Mouse (Mus musculus) spleen, postnatal 4 days (tissue): ENCODE measurements around the gene Prm3.

Experiments used
- DNase-seq, 2 experiments: peaks; one replicate each; pipeline ENCODE4 v3.0.0; 2022; ENCODE audit warnings: low spot score in 2 of 2

The Prm3 gene

GRCm38 (mm10) chr16:10771769-10772510 lies 18.8 kb downstream of the Prm3 start:
- peak in 1 of 2 experiments; percentile 27 for DNase-seq

GRCm38 (mm10) chr16:10770531-10771325 lies 20.0 kb downstream of the Prm3 start:
- no peak for DNase-seq

GRCm38 (mm10) chr16:10769661-10770060 lies 21.1 kb downstream of the Prm3 start:
- peak in 1 of 2 experiments; percentile 29 for DNase-seq

DNA sequence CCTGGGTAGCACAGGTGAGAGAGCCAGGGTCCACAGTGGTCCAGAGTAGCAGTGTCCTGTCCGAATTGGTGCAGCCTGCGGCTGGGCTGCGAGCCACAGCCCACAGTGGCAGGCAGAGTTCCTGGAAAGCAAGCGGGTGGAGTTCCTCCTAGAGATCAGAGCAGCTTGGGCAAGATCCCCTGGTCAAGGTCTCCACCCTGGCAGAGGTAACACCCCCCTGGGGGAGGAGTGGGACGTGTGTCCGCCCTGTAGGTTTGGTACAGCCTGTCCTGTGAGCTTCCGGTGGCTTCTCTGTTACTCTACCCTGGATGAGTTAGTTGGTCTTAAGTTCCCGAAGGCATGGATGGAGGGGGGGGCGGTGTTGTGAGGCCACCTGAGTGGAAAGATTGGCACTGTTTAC lies 21.9 kb downstream of the Prm3 start:
- DNase-seq: peak in 1 of 2 experiments; percentile 27

- DNase-seq: peak; percentile 70 to 89
These were observed 23.6 kb downstream of the Prm3 start for GRCm38 (mm10) chr16:10767158-10767557.

- DNase-seq: no peak
These were observed 26.4 kb downstream of the Prm3 start for GRCm38 (mm10) chr16:10764323-10764722.

DNA sequence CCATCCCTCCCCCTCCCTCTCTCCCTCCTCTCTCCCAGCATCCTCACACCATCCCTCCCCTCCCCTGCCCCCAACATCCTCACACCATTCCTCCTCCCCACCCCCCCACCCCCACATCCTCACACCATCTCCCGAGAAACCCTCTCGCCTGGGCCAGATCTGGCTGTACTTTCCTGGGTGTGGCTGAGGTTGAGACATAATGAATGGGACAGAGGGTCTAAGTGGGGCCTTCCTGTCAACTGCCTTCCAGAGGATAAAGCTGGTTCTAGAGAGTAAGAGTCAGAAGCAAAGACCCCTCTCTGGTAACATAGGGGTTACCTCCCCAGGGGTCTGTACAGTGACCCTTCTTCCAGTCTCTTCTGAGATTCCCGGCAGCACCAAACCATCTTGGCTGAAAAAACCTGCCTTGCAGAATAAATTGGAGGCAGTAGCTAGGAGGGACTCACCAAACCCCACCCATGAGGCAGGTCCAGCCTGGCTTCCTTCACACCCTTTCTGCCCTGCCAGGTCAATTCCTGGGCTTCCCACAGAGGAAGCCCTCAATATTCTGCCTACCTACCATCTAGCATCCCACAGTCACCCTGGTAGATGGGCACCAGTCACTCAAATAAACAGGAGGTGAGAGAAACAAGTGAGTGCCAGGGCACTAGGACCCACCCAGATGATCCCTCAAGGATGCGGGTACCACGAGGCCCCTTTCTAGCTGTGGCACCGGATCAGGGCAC lies 27.0 kb downstream of the Prm3 start:
- DNase-seq: no peak

- DNase-seq: no peak
These were observed 28.0 kb downstream of the Prm3 start for GRCm38 (mm10) chr16:10762569-10763180.

DNA sequence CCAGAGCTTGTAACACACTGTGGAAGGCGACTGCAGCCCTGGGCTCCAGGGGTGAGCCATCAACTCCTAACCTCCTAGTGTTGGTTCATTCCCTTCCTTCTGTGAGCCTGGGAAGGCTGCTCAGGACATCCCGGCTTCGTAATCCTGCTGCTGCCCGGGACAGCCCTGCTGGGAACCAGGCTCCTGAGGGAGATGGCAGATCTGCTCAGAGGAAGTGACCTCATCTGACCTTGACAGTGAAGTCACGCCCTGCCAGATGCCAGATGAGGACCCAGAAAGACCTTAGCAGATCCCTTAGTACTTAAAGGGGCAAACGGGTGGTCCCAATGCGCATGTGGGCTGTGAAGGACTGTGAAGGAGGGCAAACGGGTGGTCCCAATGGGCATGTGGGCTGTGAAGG lies 29.5 kb downstream of the Prm3 start:
- no peak for DNase-seq

- DNase-seq: no peak
These were observed 34.5 kb downstream of the Prm3 start for GRCm38 (mm10) chr16:10756168-10756567.

DNA sequence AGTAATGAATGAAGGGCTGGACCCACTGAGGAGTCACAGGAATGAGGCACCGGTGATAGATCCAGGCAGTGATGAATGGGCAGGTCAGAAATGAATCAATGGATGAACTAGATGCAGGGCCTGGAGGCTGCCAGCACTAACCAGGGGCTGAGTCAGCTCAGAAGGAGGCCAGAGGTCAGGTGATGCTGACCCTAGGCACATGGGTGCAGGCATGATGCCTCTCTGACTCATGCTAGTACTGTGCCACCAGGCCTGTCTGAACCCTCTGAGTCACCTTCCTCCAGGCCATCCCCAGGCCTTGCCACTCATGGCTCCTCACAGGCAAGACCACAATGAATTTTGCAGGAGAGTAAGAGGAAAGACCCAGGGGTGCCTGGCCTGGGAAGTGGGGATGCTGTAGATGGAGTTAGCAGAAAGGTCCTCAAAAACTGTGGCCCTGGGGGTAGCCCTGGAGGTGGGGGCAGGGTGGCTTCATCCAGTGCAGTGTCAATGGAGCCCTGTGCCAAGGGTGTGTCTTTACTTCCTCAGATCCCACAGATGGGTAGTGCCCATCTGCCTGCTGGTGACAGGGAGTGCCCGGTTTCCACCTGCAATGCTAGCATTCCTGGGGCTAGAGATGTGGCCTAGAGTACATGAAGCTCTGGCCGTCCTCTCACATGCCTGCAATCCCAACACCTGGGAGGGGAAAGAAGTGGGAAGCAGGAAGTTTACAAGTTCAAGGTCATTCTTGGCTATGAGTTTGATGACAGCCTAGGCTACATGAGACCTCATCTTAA lies 36.0 kb downstream of the Prm3 start:
- no peak for DNase-seq

DNA sequence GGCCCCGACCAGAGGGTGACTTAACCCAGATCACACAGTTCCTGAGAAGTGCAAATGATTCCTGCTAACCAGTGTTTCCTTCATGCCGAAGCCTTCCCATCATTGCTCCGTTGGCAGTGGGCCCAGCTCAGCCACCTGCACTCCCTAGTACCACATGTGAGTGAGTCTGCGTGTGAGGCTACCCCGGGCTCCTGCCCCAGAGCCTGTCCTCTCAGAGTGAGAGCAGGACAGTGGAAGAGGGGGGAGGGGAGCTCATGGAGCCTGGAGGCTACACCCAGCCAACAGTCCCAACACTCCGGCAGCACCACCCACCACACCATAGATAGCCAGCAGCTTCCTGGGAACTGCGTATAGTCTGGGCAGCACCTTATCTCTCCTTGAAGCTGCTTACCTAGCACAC lies 40.9 kb downstream of the Prm3 start:
- no peak for DNase-seq

GRCm38 (mm10) chr16:10749226-10749625 lies 41.5 kb downstream of the Prm3 start:
- no peak for DNase-seq

GRCm38 (mm10) chr16:10741082-10741481 lies 49.6 kb downstream of the Prm3 start:
- no peak for DNase-seq
